Mouse (Mus musculus) embryonic facial prominence, embryonic 15.5 days (tissue): ENCODE results near the gene Klk1b8. TPM values are rescaled to one million over a fixed set of nuclear protein-coding genes. Genes with fewer than 3 reads are reported as not detected.
"Not testable (repeated sequence)": the region's sequence is repeated elsewhere in the genome, so short reads cannot be mapped to it uniquely, and the experiment has no call there.

Experiments used
- ATAC-seq: fragments of 200-750 bp; cut with Nextera tagmentation; 2 replicates; pipeline ENCODE4 v1.8.0; 2017; ENCODE audit warnings: low read depth, moderate TSS enrichment; ENCODE audit not compliant: insufficient number of reproducible peaks, low FRiP score, low TSS enrichment
- H3K27ac ChIP-seq: fragments of 300-500 bp; sonication (generic); replicated peaks from 2 replicates; pipeline ENCODE4 v1.5.1; 2015; ENCODE audit warnings: mild to moderate bottlenecking, inconsistent platforms
- H3K27me3 ChIP-seq: fragments of 300-500 bp; sonication (generic); 2 replicates; pipeline ENCODE4 v1.6.1; 2015; ENCODE audit warnings: inconsistent platforms
- H3K36me3 ChIP-seq: fragments of 300-500 bp; sonication (generic); 2 replicates; pipeline ENCODE4 v1.6.1; 2015; ENCODE audit warnings: mild to moderate bottlenecking, inconsistent platforms
- H3K4me1 ChIP-seq: fragments of 300-500 bp; sonication (generic); 2 replicates; pipeline ENCODE4 v1.6.1; 2015; ENCODE audit warnings: inconsistent platforms
- H3K4me2 ChIP-seq: fragments of 300-500 bp; sonication (generic); replicated peaks from 2 replicates; pipeline ENCODE4 v1.6.1; 2015; ENCODE audit warnings: mild to moderate bottlenecking, inconsistent platforms
- H3K4me3 ChIP-seq: fragments of 300-500 bp; sonication (generic); replicated peaks from 2 replicates; pipeline ENCODE4 v1.5.1; 2015; ENCODE audit warnings: mild to moderate bottlenecking, inconsistent platforms
- H3K9ac ChIP-seq: fragments of 300-500 bp; sonication (generic); 2 replicates; pipeline ENCODE4 v1.6.1; 2015; ENCODE audit warnings: inconsistent platforms
- H3K9me3 ChIP-seq: fragments of 300-500 bp; sonication (generic); replicated peaks from 2 replicates; pipeline ENCODE4 v1.6.1; 2016; ENCODE audit warnings: inconsistent platforms
- WGBS: fragments of 180-500 bp; shearing (Covaris S2); methylation state at CpG from one replicate; pipeline ENCODE4 v1.1.7; 2015; 5-methylcytosine and 5-hydroxymethylcytosine counted together
- polyA plus RNA-seq: library from polyadenylated mRNA; unstranded; fragments of >200 nt; fragmentation: Nextera tagmentation; extraction: Ambion mirVana; gene quantifications from 2 replicates; pipeline ENCODE4 v1.2.1, GENCODE M21; 2015

The Klk1b8 gene
- polyA plus RNA-seq, 1 experiment from 2014 or later: not detected

GRCm38 (mm10) chr7:43934747-43935146 is 15.7 kb upstream of the Klk1b8 start:
- WGBS: 44% methylated on average over 3 of the region's 3 CpGs
- ATAC-seq: no peak
- no peak overlapping the region for H3K4me2 ChIP-seq
- H3K36me3 ChIP-seq: no peaks in the 10 kb centered on the region
- H3K27ac ChIP-seq: no peak overlapping the region
- H3K4me1 ChIP-seq: no peaks in the 10 kb centered on the region
- H3K27me3 ChIP-seq: no peaks in the 10 kb centered on the region
- no peaks in the 10 kb centered on the region for H3K9me3 ChIP-seq
- no peak overlapping the region for H3K9ac ChIP-seq
- no peak overlapping the region for H3K4me3 ChIP-seq

DNA sequence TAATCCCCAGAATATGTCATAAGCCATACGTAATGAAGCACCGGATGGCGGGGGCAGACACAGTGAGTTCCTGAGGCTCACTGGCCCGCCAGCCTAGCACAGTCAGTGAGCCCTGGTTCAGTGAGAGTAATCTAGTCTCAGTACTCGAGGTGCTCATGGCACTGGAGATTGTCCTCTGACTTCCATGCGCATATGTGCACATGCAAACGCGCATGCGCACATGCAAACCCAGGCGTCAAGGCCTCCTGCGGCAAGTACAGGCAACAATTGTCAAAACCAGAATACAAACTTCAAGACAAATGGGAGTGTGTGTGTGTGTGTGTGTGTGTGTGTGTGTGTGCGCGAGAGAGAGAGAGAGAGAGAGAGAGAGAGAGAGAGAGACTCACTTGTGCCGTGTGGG is 13.9 kb upstream of the Klk1b8 start:
- Histone ChIP-seq H3K4me2 (no peak overlapping the region), H3K27ac (no peak overlapping the region), H3K27me3 (no peaks in the 10 kb centered on the region), H3K36me3 (no peaks in the 10 kb centered on the region), H3K4me3 (no peak overlapping the region), H3K4me1 (no peaks in the 10 kb centered on the region), H3K9ac (no peak overlapping the region), H3K9me3 (no peaks in the 10 kb centered on the region)
- 82% methylated on average over 14 of the region's 14 CpGs for WGBS
- no peak for ATAC-seq

DNA sequence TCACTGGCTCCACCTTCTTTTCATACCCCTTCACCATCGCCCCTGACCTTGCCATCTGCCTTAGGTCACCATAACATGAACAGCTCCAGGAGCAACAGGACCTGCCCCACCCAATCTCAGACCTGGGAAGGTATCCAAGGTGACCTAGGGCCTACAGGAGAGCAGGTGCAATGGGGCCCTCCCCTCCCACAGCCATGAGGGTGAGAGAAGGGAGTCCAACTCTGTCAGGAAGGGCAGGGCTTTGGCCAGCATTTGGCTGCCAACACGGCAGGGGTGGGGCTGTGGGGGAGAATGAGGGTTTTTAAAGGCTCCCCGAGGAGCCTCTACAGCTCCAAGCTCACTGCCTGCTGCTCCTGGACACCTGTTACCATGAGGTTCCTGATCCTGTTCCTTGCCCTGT is 8.2 kb upstream of the Klk1b8 start:
- WGBS: 62% methylated on average over 3 of the region's 3 CpGs
- H3K4me2 ChIP-seq, H3K36me3 ChIP-seq, H3K9ac ChIP-seq, H3K4me1 ChIP-seq, H3K4me3 ChIP-seq, H3K27ac ChIP-seq, ATAC-seq, H3K9me3 ChIP-seq, H3K27me3 ChIP-seq: not testable (repeated sequence)

DNA sequence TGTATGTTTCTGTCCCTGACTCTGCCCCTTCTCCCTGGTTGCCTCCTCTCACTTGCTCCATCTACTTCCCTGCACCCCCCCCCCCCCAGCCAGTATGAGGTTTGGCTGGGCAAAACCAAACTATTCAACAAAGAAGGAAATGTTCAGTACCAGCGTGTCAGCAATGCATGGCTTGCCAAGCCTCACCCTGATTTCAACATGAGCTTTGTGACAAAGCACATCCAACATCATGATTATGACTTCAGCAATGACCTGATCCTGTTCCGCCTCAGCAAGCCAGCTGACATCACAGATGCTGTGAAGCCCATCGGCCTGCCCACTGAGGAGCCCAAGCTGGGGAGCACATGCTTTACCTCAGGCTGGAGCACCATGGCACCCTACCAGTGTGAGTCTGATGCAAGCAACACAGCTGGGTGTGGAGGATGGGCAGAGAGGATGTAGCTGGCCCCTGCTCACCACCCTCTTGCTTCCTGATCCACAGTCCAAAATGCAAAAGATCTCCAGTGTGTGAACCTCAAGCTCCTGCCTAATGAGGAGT is 5.7 kb upstream of the Klk1b8 start:
- no peaks in the 10 kb centered on the region for H3K9me3 ChIP-seq
- H3K36me3 ChIP-seq: no peaks in the 10 kb centered on the region
- no peak overlapping the region for H3K9ac ChIP-seq
- no peaks in the 10 kb centered on the region for H3K27me3 ChIP-seq
- H3K4me1 ChIP-seq: no peaks in the 10 kb centered on the region
- WGBS: 75% methylated on average over 3 of the region's 3 CpGs
- no peak for ATAC-seq
- no peak overlapping the region for H3K4me2 ChIP-seq
- no peak overlapping the region for H3K4me3 ChIP-seq
- H3K27ac ChIP-seq: no peak overlapping the region

GRCm38 (mm10) chr7:43952703-43953102 is 2.2 kb downstream of the Klk1b8 start:
- ATAC-seq: no peak
- Histone ChIP-seq H3K4me1 (no peaks in the 10 kb centered on the region), H3K27me3 (no peaks in the 10 kb centered on the region), H3K4me3 (no peak overlapping the region), H3K4me2 (no peak overlapping the region), H3K27ac (no peak overlapping the region), H3K36me3 (no peaks in the 10 kb centered on the region), H3K9me3 (no peaks in the 10 kb centered on the region), H3K9ac (no peak overlapping the region)
- WGBS: 59% methylated on average over 4 of the region's 4 CpGs

GRCm38 (mm10) chr7:43966451-43966850 is 16.0 kb downstream of the Klk1b8 start, which contains the start of gene Klk1b1:
TSS of gene Klk1b1 (plus strand) at chr7:43966751.
- Histone ChIP-seq H3K4me2 (no peak within 1 kb of the TSS), H3K36me3 (no peaks in the 10 kb centered on the region), H3K9me3 (no peaks in the 10 kb centered on the region), H3K27ac (no peak within 1 kb of the TSS), H3K4me1 (no peaks in the 10 kb centered on the region), H3K4me3 (no peak within 1 kb of the TSS), H3K9ac (no peak within 1 kb of the TSS), H3K27me3 (no peaks in the 10 kb centered on the region)
- no peak for ATAC-seq
- WGBS: 66% methylated on average over 3 of the region's 3 CpGs

DNA sequence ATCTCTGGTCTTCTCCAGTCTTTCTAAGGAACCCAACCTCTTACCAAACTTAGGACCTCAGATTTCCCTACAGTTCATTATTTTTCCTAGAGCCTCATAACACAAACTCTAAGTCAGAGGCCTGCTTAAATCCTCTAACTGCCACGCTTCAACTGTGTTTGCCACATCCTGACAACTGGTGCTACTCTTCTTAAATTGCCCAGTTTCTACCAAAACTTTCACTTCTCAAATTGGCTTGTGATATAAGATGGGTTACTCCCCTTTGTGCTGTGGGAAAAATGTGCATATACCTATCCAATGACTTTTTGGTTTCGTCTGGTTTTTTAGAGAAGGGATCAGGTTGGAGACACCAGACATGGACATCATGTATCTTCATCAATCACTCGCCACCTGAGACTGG is 16.6 kb downstream of the Klk1b8 start:
- H3K9ac ChIP-seq: no peak overlapping the region
- 68% methylated on average over 3 of the region's 3 CpGs for WGBS
- no peaks in the 10 kb centered on the region for H3K4me1 ChIP-seq
- H3K27ac ChIP-seq: no peak overlapping the region
- no peak overlapping the region for H3K4me3 ChIP-seq
- no peaks in the 10 kb centered on the region for H3K27me3 ChIP-seq
- no peaks in the 10 kb centered on the region for H3K36me3 ChIP-seq
- no peak for ATAC-seq
- H3K4me2 ChIP-seq: no peak overlapping the region
- H3K9me3 ChIP-seq: no peaks in the 10 kb centered on the region

GRCm38 (mm10) chr7:43967612-43968011 is 17.1 kb downstream of the Klk1b8 start:
- Histone ChIP-seq H3K4me2 (no peak overlapping the region), H3K4me1 (no peaks in the 10 kb centered on the region), H3K27ac (no peak overlapping the region), H3K9me3 (no peaks in the 10 kb centered on the region), H3K4me3 (no peak overlapping the region), H3K36me3 (no peaks in the 10 kb centered on the region), H3K9ac (no peak overlapping the region), H3K27me3 (no peaks in the 10 kb centered on the region)
- no peak for ATAC-seq
- WGBS: 75% methylated on average over 2 of the region's 2 CpGs

DNA sequence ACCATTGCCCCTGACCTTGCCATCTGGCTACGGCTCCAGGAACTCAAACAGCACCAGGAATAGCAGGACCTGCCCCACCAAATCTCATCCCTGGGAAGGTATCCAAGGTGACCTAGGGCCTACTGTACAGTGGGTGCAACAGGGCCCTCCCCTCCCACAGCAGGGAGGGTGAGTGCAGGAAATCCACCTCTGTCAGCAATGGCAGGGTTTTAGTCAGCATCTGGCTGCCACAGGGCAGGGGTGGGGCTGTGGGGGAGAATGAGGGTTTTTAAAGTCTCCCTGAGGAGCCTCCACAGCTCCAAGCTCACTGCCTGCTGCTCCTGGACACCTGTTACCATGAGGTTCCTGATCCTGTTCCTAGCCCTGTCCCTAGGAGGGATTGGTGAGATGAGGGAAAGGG is 25.3 kb downstream of the Klk1b8 start, which contains the start of gene Klk1b9:
TSS of gene Klk1b9 (plus strand) at position 301 of the 400 bp plus-strand sequence.
- not testable (repeated sequence) for H3K9ac ChIP-seq, H3K27ac ChIP-seq, H3K4me2 ChIP-seq, H3K4me3 ChIP-seq, H3K36me3 ChIP-seq, H3K4me1 ChIP-seq, H3K27me3 ChIP-seq, ATAC-seq, H3K9me3 ChIP-seq
- WGBS: 72% methylated on average over 1 of the region's 1 CpGs

DNA sequence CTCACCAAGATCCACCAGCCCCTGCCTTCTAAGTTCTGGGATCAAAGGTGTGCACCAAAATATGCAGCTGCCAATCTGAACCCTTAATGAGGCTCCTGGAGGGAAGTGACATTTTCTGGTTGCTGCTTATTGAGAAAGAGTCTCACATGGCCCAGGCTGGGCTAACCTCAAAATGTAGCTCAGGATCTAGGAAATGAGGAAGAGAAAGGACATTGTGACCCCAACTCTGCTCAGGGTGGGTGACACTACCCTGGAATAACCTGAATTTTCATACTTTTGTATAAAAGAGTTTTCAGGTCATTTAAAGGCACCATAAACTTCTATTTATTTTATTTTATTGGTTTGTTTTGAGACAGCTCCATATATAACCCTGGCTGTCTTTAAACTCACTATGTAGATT is 35.2 kb downstream of the Klk1b8 start:
- no peak overlapping the region for H3K9ac ChIP-seq
- H3K36me3 ChIP-seq: no peaks in the 10 kb centered on the region
- H3K9me3 ChIP-seq: no peaks in the 10 kb centered on the region
- H3K4me1 ChIP-seq: no peaks in the 10 kb centered on the region
- no peak overlapping the region for H3K27ac ChIP-seq
- H3K4me3 ChIP-seq: no peak overlapping the region
- no peak for ATAC-seq
- H3K27me3 ChIP-seq: no peaks in the 10 kb centered on the region
- no peak overlapping the region for H3K4me2 ChIP-seq

DNA sequence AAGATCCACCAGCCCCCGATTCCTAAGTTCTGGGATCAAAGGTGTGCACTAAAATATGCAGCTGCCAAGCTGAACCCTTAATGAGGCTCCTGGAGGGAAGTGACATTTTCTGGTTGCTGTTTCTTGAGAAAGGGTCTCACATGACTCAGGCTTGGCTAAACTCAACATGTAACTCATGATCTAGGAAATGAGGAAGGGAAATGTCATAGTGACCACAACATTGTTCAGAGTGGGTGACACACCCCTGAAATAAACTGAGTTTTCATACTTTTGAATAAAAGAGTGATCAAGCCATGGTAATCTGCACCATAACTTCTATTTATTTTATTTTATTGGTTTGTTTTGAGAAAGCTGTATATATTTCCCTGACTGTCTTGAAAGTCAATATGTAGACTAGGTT is 44.4 kb downstream of the Klk1b8 start:
- 48% methylated on average over 1 of the region's 1 CpGs for WGBS
- ATAC-seq: not testable (repeated sequence)

GRCm38 (mm10) chr7:43995577-43995976 is 45.1 kb downstream of the Klk1b8 start, which contains the start of gene Klk1b11:
TSS of gene Klk1b11 (plus strand) at chr7:43995877.
- not testable (repeated sequence) for ATAC-seq
- WGBS: 76% methylated on average over 4 of the region's 4 CpGs

More for the DNA sequence above, 44.4 kb downstream of the Klk1b8 start:
- H3K9me3 ChIP-seq, H3K4me3 ChIP-seq, H3K9ac ChIP-seq, H3K4me2 ChIP-seq, H3K27me3 ChIP-seq, H3K36me3 ChIP-seq, H3K27ac ChIP-seq, H3K4me1 ChIP-seq: not testable (repeated sequence)

More at GRCm38 (mm10) chr7:43995577-43995976, 45.1 kb downstream of the Klk1b8 start, which contains the start of gene Klk1b11:
- H3K27me3 ChIP-seq, H3K4me1 ChIP-seq, H3K36me3 ChIP-seq, H3K9me3 ChIP-seq, H3K4me3 ChIP-seq, H3K4me2 ChIP-seq, H3K9ac ChIP-seq, H3K27ac ChIP-seq: not testable (repeated sequence)
